Mouse (Mus musculus) CD8-positive naive resting alpha-beta T cell, adult 57 days (primary cell): ENCODE measurements around the gene Olfr187. TPM values are rescaled to one million over a fixed set of nuclear protein-coding genes. Genes with fewer than 3 reads are reported as not detected.

ENCODE experiments used
- total RNA-seq: library from RNA; stranded (reverse); gene quantifications from one replicate; pipeline ENCODE4 v1.2.4, GENCODE M21; 2023

The Olfr187 gene
- not detected for total RNA-seq

DNA sequence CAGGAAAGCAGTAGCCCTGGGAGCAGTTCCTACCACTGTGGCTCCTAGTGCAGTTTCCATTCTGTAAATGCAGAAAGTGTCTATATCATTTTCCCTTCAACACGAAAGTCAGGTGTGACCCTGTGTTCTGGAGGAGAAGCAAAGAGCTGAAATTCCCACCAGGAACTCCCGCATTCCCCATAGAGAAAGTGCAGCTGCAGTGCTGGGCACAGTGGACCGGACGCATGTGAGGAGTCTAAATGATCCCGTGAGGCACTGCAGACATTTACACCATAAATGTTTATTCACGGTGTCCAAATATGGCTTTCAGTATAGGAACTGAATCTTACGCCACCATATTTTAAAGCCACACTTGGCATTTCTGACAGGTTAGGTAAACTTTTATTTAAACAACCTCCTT lies at the start of gene Olfr187:
Gene Olfr187 (minus strand): TSS at position 58 of the 400 bp plus-strand sequence.

DNA sequence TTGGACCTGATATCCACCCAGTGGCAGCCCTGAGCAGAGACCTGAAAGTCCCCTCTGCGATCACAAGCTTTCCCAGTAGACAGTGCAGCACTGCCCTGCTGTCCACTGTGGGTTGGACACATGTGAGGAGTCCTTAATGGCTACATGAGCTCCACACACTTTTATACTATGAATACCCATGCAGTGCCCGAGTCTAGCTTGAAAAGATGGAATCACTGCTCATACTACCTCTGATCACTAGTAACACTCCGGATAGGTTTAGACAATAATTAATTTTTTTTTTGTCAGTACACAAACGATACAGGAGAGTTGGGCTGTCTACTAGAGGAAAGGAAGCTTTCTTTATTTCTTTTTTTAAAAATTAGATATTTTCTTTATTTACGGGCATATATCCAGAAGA lies 38.3 kb upstream of the Olfr187 start, which contains the start of gene Olfr190:
Gene Olfr190 (minus strand): TSS at position 101 of the 400 bp plus-strand sequence.

DNA sequence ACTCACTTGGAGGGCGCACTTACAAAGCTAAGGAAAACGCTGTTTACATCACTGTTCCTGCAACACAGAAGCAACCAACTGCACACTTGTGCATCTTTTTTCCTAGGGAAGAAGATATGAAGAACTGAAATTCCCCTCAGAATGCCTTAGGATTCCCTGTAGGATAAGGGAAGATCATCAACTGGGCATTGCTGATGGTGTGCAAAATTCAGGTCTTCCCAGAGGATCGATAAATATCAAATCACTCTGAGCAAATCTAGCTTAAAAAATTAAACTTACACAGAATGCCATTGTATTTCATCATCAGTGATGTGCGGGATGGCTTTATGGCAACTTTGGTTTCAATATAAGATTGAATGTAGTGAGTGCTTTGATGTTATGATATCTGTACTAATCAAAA lies 9.4 kb downstream of the Olfr187 start, which contains the start of gene Olfr186:
Gene Olfr186 (minus strand): TSS at position 101 of the 400 bp plus-strand sequence.

DNA sequence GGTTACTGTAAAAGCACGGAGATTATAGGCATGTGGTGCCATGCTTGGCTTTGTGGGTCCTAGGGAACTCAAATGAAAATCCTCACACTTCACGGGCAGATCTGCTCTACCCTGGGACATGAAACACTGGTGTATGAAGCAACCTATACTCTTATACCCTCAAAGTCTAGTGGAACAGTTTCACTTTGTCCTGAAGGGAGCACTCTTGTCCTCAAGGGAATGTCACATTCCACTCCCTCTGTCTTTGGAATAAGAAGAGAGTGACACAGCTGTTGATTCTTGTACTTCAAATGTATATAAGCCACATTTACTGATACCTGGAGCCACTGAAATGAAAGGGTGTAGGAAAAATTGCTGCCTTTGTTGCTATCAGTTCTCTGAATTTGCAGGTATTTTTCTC lies 44.5 kb downstream of the Olfr187 start, which contains the start of gene Olfr183:
Gene Olfr183 (plus strand): TSS at position 301 of the 400 bp plus-strand sequence.

Other genes starting within 250 kb of the Olfr187 start
- not detected for gene Olfr173, start 239.5 kb downstream of the Olfr187 start, total RNA-seq
- not detected for gene Olfr175-ps1, start 213.0 kb downstream of the Olfr187 start, total RNA-seq
- gene Olfr177, start 165.0 kb downstream of the Olfr187 start, total RNA-seq: not detected
- gene Olfr178, start 147.7 kb downstream of the Olfr187 start, total RNA-seq: not detected
- not detected for gene Olfr181, start 111.0 kb downstream of the Olfr187 start, total RNA-seq
- gene Olfr180, start 110.4 kb downstream of the Olfr187 start, total RNA-seq: not detected
- gene Olfr183, start 44.4 kb downstream of the Olfr187 start, total RNA-seq: not detected
- gene Olfr186, start 9.5 kb downstream of the Olfr187 start, total RNA-seq: not detected
- not detected for gene Olfr190, start 38.2 kb upstream of the Olfr187 start, total RNA-seq
- gene Olfr191, start 50.1 kb upstream of the Olfr187 start, total RNA-seq: not detected
- gene Olfr193, start 72.1 kb upstream of the Olfr187 start, total RNA-seq: not detected
- not detected for gene Olfr194, start 81.3 kb upstream of the Olfr187 start, total RNA-seq
- gene Olfr195, start 107.3 kb upstream of the Olfr187 start, total RNA-seq: not detected
- gene Olfr196, start 130.7 kb upstream of the Olfr187 start, total RNA-seq: not detected
- not detected for gene Olfr198, start 163.8 kb upstream of the Olfr187 start, total RNA-seq
- gene Olfr199, start 180.0 kb upstream of the Olfr187 start, total RNA-seq: not detected
- gene Olfr201, start 232.9 kb upstream of the Olfr187 start, total RNA-seq: not detected
- gene Olfr202, start 247.0 kb upstream of the Olfr187 start, total RNA-seq: not detected